Mouse (Mus musculus): ENCODE results near the gene Ilf3. TPM values are rescaled to one million over a fixed set of nuclear protein-coding genes. Genes with fewer than 3 reads are reported as not detected.

Gene Ilf3
- polyA plus RNA-seq, 1 experiment, result 56.6 TPM

GRCm38 (mm10) chr9:21424631-21425555, 57.2 kb downstream of the Ilf3 start, which contains the start of gene Dnm2:
Gene Dnm2 (plus strand): TSS chr9:21424908.
- peak within 1 kb of the TSS; percentile 76 for H3K4me2 ChIP-seq (ENCODE audit: low read depth)
- peak within 1 kb of the TSS; percentile 97 for H3K4me3 ChIP-seq
- TF ChIP-seq E2F4 (IDR thresholded peaks at IDR 0.05; ENCODE audit: insufficient read depth) (no peak), MAX (IDR thresholded peaks at IDR 0.05; ENCODE audit: low read depth) (no peak), REST (IDR thresholded peaks at IDR 0.05; ENCODE audit: insufficient read depth, insufficient read length) (no peak), USF1 (IDR thresholded peaks at IDR 0.05; ENCODE audit: low read depth) (no peak), SRF (IDR thresholded peaks at IDR 0.05; ENCODE audit: control insufficient read depth, insufficient read length, low read depth) (no peak), TCF3 (IDR thresholded peaks at IDR 0.05; ENCODE audit: insufficient read length, low read depth) (no peak), CEBPB (IDR thresholded peaks at IDR 0.05; ENCODE audit: insufficient read depth, poor library complexity, severe bottlenecking) (no peak), POLR2AphosphoS2 (IDR thresholded peaks at IDR 0.05; ENCODE audit: insufficient read length, low read depth) (peak; percentile 92), TCF12 (IDR thresholded peaks at IDR 0.05; ENCODE audit: insufficient read depth, poor library complexity, severe bottlenecking) (no peak), MYOD1 (IDR thresholded peaks at IDR 0.05; ENCODE audit: control insufficient read depth in 1 of 3, insufficient read length in 2 of 3, low read depth in 2 of 3) (peak in 1 of 3 experiments; percentile 2), POLR2A (IDR thresholded peaks at IDR 0.05; ENCODE audit: insufficient read length, low read depth) (peak; percentile 89), MYOG (IDR thresholded peaks at IDR 0.05; ENCODE audit: control insufficient read depth in 1 of 3, insufficient read depth in 1 of 3, insufficient read length in 2 of 3, low read depth in 2 of 3) (no peak)
- H3ac ChIP-seq (ENCODE audit: control insufficient read depth, insufficient read length), result peak within 1 kb of the TSS; percentile 70
- no peaks in the 10 kb centered on the region for H3K36me3 ChIP-seq (ENCODE audit: control insufficient read depth, insufficient read depth)
- no peaks in the 10 kb centered on the region for H3K27me3 ChIP-seq (ENCODE audit: control insufficient read depth, insufficient read depth, insufficient read length)
- H3K79me2 ChIP-seq (ENCODE audit: control insufficient read depth, insufficient read depth), result peaks cover 50% of the 10 kb centered on the region

- Histone ChIP-seq H3ac (ENCODE audit: control insufficient read depth, insufficient read length) (peak overlapping the region; percentile 70), H3K79me2 (ENCODE audit: control insufficient read depth, insufficient read depth) (peaks cover 56% of the 10 kb centered on the region), H3K4me3 (peak overlapping the region; percentile 97), H3K27me3 (ENCODE audit: control insufficient read depth, insufficient read depth, insufficient read length) (no peaks in the 10 kb centered on the region), H3K36me3 (ENCODE audit: control insufficient read depth, insufficient read depth) (no peaks in the 10 kb centered on the region), H3K4me2 (ENCODE audit: low read depth) (peak overlapping the region; percentile 76)
- no peak for TF ChIP-seq MYOD1 (IDR thresholded peaks at IDR 0.05; ENCODE audit: control insufficient read depth in 1 of 3, insufficient read length in 2 of 3, low read depth in 2 of 3)
Observed at GRCm38 (mm10) chr9:21425556-21425945, 57.9 kb downstream of the Ilf3 start.

- TF ChIP-seq SRF (IDR thresholded peaks at IDR 0.05; ENCODE audit: control insufficient read depth, insufficient read length, low read depth) (no peak), E2F4 (IDR thresholded peaks at IDR 0.05; ENCODE audit: insufficient read depth) (no peak), MYOD1 (IDR thresholded peaks at IDR 0.05; ENCODE audit: control insufficient read depth in 1 of 3, insufficient read length in 2 of 3, low read depth in 2 of 3) (peak; percentile 34 to 72 (median 44)), MYOG (IDR thresholded peaks at IDR 0.05; ENCODE audit: control insufficient read depth in 1 of 3, insufficient read depth in 1 of 3, insufficient read length in 2 of 3, low read depth in 2 of 3) (peak in 2 of 3 experiments; percentile 55 to 64)
- no peaks in the 10 kb centered on the region for H3K36me3 ChIP-seq (ENCODE audit: control insufficient read depth, insufficient read depth)
- peak overlapping the region; percentile 70 for H3ac ChIP-seq (ENCODE audit: control insufficient read depth, insufficient read length)
- peak overlapping the region; percentile 97 for H3K4me3 ChIP-seq
- H3K79me2 ChIP-seq (ENCODE audit: control insufficient read depth, insufficient read depth), result peaks cover 61% of the 10 kb centered on the region
- H3K4me2 ChIP-seq (ENCODE audit: low read depth), result peak overlapping the region; percentile 76
- no peaks in the 10 kb centered on the region for H3K27me3 ChIP-seq (ENCODE audit: control insufficient read depth, insufficient read depth, insufficient read length)
Observed at GRCm38 (mm10) chr9:21426013-21426412, 58.3 kb downstream of the Ilf3 start.

GRCm38 (mm10) chr9:21426525-21426924, 58.9 kb downstream of the Ilf3 start:
- peak overlapping the region; percentile 97 for H3K4me3 ChIP-seq
- TF ChIP-seq TCF3 (IDR thresholded peaks at IDR 0.05; ENCODE audit: insufficient read length, low read depth) (no peak), TCF12 (IDR thresholded peaks at IDR 0.05; ENCODE audit: insufficient read depth, poor library complexity, severe bottlenecking) (no peak), SRF (IDR thresholded peaks at IDR 0.05; ENCODE audit: control insufficient read depth, insufficient read length, low read depth) (no peak), MYOG (IDR thresholded peaks at IDR 0.05; ENCODE audit: control insufficient read depth in 1 of 3, insufficient read depth in 1 of 3, insufficient read length in 2 of 3, low read depth in 2 of 3) (no peak), REST (IDR thresholded peaks at IDR 0.05; ENCODE audit: insufficient read depth, insufficient read length) (no peak), MAX (IDR thresholded peaks at IDR 0.05; ENCODE audit: low read depth) (no peak), E2F4 (IDR thresholded peaks at IDR 0.05; ENCODE audit: insufficient read depth) (no peak), POLR2AphosphoS2 (IDR thresholded peaks at IDR 0.05; ENCODE audit: insufficient read length, low read depth) (no peak), CEBPB (IDR thresholded peaks at IDR 0.05; ENCODE audit: insufficient read depth, poor library complexity, severe bottlenecking) (no peak), POLR2A (IDR thresholded peaks at IDR 0.05; ENCODE audit: insufficient read length, low read depth) (no peak), MYOD1 (IDR thresholded peaks at IDR 0.05; ENCODE audit: control insufficient read depth in 1 of 3, insufficient read length in 2 of 3, low read depth in 2 of 3) (no peak), USF1 (IDR thresholded peaks at IDR 0.05; ENCODE audit: low read depth) (no peak)

GRCm38 (mm10) chr9:21427773-21428172, 60.1 kb downstream of the Ilf3 start:
- Histone ChIP-seq H3ac (ENCODE audit: control insufficient read depth, insufficient read length) (no peak overlapping the region), H3K4me2 (ENCODE audit: low read depth) (peak overlapping the region; percentile 76), H3K4me3 (no peak overlapping the region), H3K27me3 (ENCODE audit: control insufficient read depth, insufficient read depth, insufficient read length) (no peaks in the 10 kb centered on the region), H3K36me3 (ENCODE audit: control insufficient read depth, insufficient read depth) (no peaks in the 10 kb centered on the region), H3K79me2 (ENCODE audit: control insufficient read depth, insufficient read depth) (peaks cover 79% of the 10 kb centered on the region)
- TF ChIP-seq USF1 (IDR thresholded peaks at IDR 0.05; ENCODE audit: low read depth), result no peak
- TF ChIP-seq SRF (IDR thresholded peaks at IDR 0.05; ENCODE audit: control insufficient read depth, insufficient read length, low read depth), result no peak
- no peak for TF ChIP-seq MYOG (IDR thresholded peaks at IDR 0.05; ENCODE audit: control insufficient read depth in 1 of 3, insufficient read depth in 1 of 3, insufficient read length in 2 of 3, low read depth in 2 of 3)
- TF ChIP-seq CEBPB (IDR thresholded peaks at IDR 0.05; ENCODE audit: insufficient read depth, poor library complexity, severe bottlenecking), result no peak
- TF ChIP-seq POLR2A (IDR thresholded peaks at IDR 0.05; ENCODE audit: insufficient read length, low read depth), result no peak
- no peak for TF ChIP-seq TCF3 (IDR thresholded peaks at IDR 0.05; ENCODE audit: insufficient read length, low read depth)
- no peak for TF ChIP-seq E2F4 (IDR thresholded peaks at IDR 0.05; ENCODE audit: insufficient read depth)
- no peak for TF ChIP-seq POLR2AphosphoS2 (IDR thresholded peaks at IDR 0.05; ENCODE audit: insufficient read length, low read depth)
- no peak for TF ChIP-seq REST (IDR thresholded peaks at IDR 0.05; ENCODE audit: insufficient read depth, insufficient read length)
- no peak for TF ChIP-seq TCF12 (IDR thresholded peaks at IDR 0.05; ENCODE audit: insufficient read depth, poor library complexity, severe bottlenecking)
- TF ChIP-seq MYOD1 (IDR thresholded peaks at IDR 0.05; ENCODE audit: control insufficient read depth in 1 of 3, insufficient read length in 2 of 3, low read depth in 2 of 3), result no peak
- TF ChIP-seq MAX (IDR thresholded peaks at IDR 0.05; ENCODE audit: low read depth), result no peak

More at GRCm38 (mm10) chr9:21426525-21426924, 58.9 kb downstream of the Ilf3 start:
- Histone ChIP-seq H3K27me3 (ENCODE audit: control insufficient read depth, insufficient read depth, insufficient read length) (no peaks in the 10 kb centered on the region), H3K36me3 (ENCODE audit: control insufficient read depth, insufficient read depth) (no peaks in the 10 kb centered on the region), H3ac (ENCODE audit: control insufficient read depth, insufficient read length) (peak overlapping the region; percentile 70), H3K79me2 (ENCODE audit: control insufficient read depth, insufficient read depth) (peaks cover 66% of the 10 kb centered on the region), H3K4me2 (ENCODE audit: low read depth) (peak overlapping the region; percentile 76)

Data from myocyte (in vitro differentiated cells).